Mouse (Mus musculus) intestine, postnatal 0 days (tissue): Measurements from ENCODE around the gene Calr3. TPM values are rescaled to one million over a fixed set of nuclear protein-coding genes. Genes with fewer than 3 reads are reported as not detected.

Experiments used
- ATAC-seq: fragments of 200-750 bp; cut with Nextera tagmentation; 2 replicates; pipeline ENCODE4 v1.8.0; 2017; ENCODE audit warnings: mild to moderate bottlenecking, moderate TSS enrichment, moderate library complexity
- H3K27ac ChIP-seq: fragments of 300-500 bp; sonication (generic); 2 replicates; pipeline ENCODE4 v1.5.1; 2014; ENCODE audit warnings: mild to moderate bottlenecking, low read depth, low read length, moderate library complexity
- H3K27me3 ChIP-seq: fragments of 300-500 bp; sonication (generic); replicated peaks from 2 replicates; pipeline ENCODE4 v1.6.1; 2014; ENCODE audit warnings: low read length, mixed read lengths; ENCODE audit not compliant: control insufficient read depth, insufficient read depth
- H3K36me3 ChIP-seq: fragments of 300-500 bp; sonication (generic); 2 replicates; pipeline ENCODE4 v1.6.1; 2014; ENCODE audit warnings: mild to moderate bottlenecking, moderate library complexity; ENCODE audit not compliant: control insufficient read depth, insufficient read depth
- H3K4me1 ChIP-seq: fragments of 300-500 bp; sonication (generic); replicated peaks from 2 replicates; pipeline ENCODE4 v1.6.1; 2014; ENCODE audit warnings: antibody characterized with exemption, low read length, mixed read lengths; ENCODE audit not compliant: control insufficient read depth, insufficient read depth
- H3K4me2 ChIP-seq: fragments of 300-500 bp; sonication (generic); replicated peaks from 2 replicates; pipeline ENCODE4 v1.6.1; 2014; ENCODE audit warnings: low read depth, mild to moderate bottlenecking, moderate library complexity
- H3K4me3 ChIP-seq: fragments of 300-500 bp; sonication (generic); 2 replicates; pipeline ENCODE4 v1.5.1; 2014; ENCODE audit warnings: low read depth, low read length
- H3K9ac ChIP-seq: fragments of 300-500 bp; sonication (generic); 2 replicates; pipeline ENCODE4 v1.6.1; 2014; ENCODE audit warnings: mild to moderate bottlenecking, low read depth, low read length
- H3K9me3 ChIP-seq: fragments of 300-500 bp; sonication (generic); 2 replicates; pipeline ENCODE4 v1.6.1; 2016; ENCODE audit warnings: mixed run types; ENCODE audit not compliant: control insufficient read depth
- CTCF ChIP-seq: sonication (generic); IDR thresholded peaks from 2 replicates; pipeline ENCODE4 v1.5.1; 2016; ENCODE audit warnings: low read depth, mild to moderate bottlenecking, control low read depth, antibody characterized with exemption, moderate library complexity
- WGBS: fragments of 180-500 bp; shearing (Covaris S2); extraction: QIAGEN DNeasy Blood & Tissue Kit; methylation state at CpG from one replicate; pipeline ENCODE4 v1.1.7; 2014; 5-methylcytosine and 5-hydroxymethylcytosine counted together
- polyA plus RNA-seq: library from polyadenylated mRNA; unstranded; fragments of >200 nt; fragmentation: Nextera tagmentation; extraction: Ambion mirVana; gene quantifications from 2 replicates; pipeline ENCODE4 v1.2.1, GENCODE M21; 2015

Calr3 gene
- polyA plus RNA-seq, 1 experiment from 2014 or later: 0.55 TPM

DNA sequence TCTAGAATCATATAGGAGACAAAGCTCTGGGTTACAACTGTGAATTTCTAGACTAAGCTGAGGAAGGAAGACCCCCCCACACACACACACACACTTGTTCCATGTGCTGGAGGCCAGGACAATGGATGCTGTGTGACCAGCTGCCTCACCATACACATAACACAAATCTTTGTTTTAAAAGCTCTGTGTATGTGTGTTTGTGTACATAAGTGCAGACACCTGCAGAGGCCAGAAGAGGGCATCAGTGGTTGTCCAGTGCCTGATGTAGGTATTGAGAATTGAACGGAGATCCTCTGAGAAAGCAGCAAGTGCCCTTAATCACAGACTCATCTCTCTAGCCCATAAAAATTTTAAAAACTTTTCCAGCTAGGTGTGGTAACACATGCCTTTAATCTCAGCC, 20.7 kb downstream of the Calr3 start:
- H3K9ac ChIP-seq: no peak overlapping the region
- ATAC-seq: no peak
- no peak overlapping the region for H3K27ac ChIP-seq
- peaks cover 3% of the 10 kb centered on the region; the same call in 1 of the 2 replicates for H3K4me1 ChIP-seq
- TF ChIP-seq CTCF: peak; percentile 62
- 55% methylated on average over 1 of the region's 1 CpGs for WGBS
- no peaks in the 10 kb centered on the region for H3K27me3 ChIP-seq
- no peak overlapping the region for H3K4me3 ChIP-seq
- H3K4me2 ChIP-seq: no peak overlapping the region
- H3K9me3 ChIP-seq: no peaks in the 10 kb centered on the region
- no peaks in the 10 kb centered on the region; the same call in 1 of the 2 replicates for H3K36me3 ChIP-seq

- Histone ChIP-seq H3K9me3 (no peaks in the 10 kb centered on the region), H3K27ac (peak within 1 kb of the TSS; percentile 84), H3K4me1 (peaks cover 3% of the 10 kb centered on the region; the same call in 1 of the 2 replicates), H3K4me2 (peak within 1 kb of the TSS; percentile 88), H3K36me3 (no peaks in the 10 kb centered on the region; the same call in 1 of the 2 replicates), H3K4me3 (peak within 1 kb of the TSS; percentile 81), H3K27me3 (no peaks in the 10 kb centered on the region), H3K9ac (peak within 1 kb of the TSS; percentile 80)
- WGBS: 1% methylated on average over 48 of the region's 48 CpGs
- ATAC-seq: peak; percentile 96
- TF ChIP-seq CTCF: no peak
Observed at GRCm38 (mm10) chr8:72421362-72422335, 22.0 kb downstream of the Calr3 start, which contains the start of gene Eps15l1. Gene Eps15l1, minus strand, starts transcription at chr8:72421460.

DNA sequence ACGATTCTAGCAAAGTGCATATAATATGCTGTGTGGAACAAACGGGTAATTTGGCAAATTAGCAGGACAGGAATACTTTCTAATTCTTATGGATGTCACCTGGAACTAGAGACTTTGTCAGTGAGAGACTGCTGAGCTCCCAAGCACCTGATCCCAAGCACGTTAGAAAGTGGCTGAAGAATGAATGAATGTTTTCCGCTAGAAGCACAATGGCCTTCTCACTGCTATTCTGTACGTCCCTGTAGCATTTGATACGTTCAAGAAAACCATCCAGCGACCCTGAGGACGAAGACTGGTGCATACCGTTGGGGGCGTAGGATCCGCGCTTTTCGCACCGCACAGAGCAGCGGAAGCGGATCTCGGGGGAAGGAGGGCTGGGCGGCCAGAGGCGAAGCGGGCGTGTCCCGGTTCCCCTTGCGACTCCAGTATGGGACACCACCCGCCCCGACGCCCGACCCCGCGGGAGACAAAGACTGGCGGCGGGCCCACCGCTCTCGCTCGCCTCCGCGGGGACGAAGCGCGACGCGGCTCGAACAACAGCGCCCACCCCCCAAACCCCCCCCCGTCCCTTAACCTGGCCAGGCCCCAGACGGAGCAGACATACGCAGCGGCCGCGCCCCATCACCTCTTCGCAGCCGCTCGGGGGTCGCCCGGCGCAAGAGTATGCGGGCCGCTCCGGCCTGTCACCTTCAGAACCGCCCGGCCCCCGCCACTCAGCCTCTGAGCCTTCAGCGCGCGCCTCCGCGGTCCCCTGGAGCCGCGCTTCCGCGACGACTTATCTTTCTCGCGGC, 22.9 kb downstream of the Calr3 start:
- no peaks in the 10 kb centered on the region; the same call in 1 of the 2 replicates for H3K36me3 ChIP-seq
- peak overlapping the region; percentile 88 for H3K4me2 ChIP-seq
- no peaks in the 10 kb centered on the region for H3K27me3 ChIP-seq
- H3K27ac ChIP-seq: peak overlapping the region; percentile 84
- H3K4me1 ChIP-seq: peaks cover 3% of the 10 kb centered on the region; the same call in 1 of the 2 replicates
- H3K9ac ChIP-seq: peak overlapping the region; percentile 80
- 1% methylated on average over 68 of the region's 73 CpGs for WGBS
- H3K4me3 ChIP-seq: peak overlapping the region; percentile 81
- TF ChIP-seq CTCF: no peak
- peak; percentile 19 for ATAC-seq
- H3K9me3 ChIP-seq: no peaks in the 10 kb centered on the region

GRCm38 (mm10) chr8:72418073-72418472, 25.6 kb downstream of the Calr3 start:
- no peak overlapping the region for H3K27ac ChIP-seq
- 87% methylated on average over 4 of the region's 4 CpGs for WGBS
- no peak overlapping the region for H3K4me3 ChIP-seq
- peaks cover 6% of the 10 kb centered on the region; the same call in 1 of the 2 replicates for H3K4me1 ChIP-seq
- H3K27me3 ChIP-seq: no peaks in the 10 kb centered on the region
- no peaks in the 10 kb centered on the region for H3K9me3 ChIP-seq
- no peak overlapping the region for H3K9ac ChIP-seq
- H3K4me2 ChIP-seq: no peak overlapping the region
- H3K36me3 ChIP-seq: no peaks in the 10 kb centered on the region; the same call in 1 of the 2 replicates
- TF ChIP-seq CTCF: no peak
- no peak for ATAC-seq

- Histone ChIP-seq H3K9ac (no peak overlapping the region), H3K4me3 (no peak overlapping the region), H3K9me3 (no peaks in the 10 kb centered on the region), H3K36me3 (no peaks in the 10 kb centered on the region; the same call in 1 of the 2 replicates), H3K27me3 (no peaks in the 10 kb centered on the region), H3K27ac (no peak overlapping the region), H3K4me1 (peaks cover 13% of the 10 kb centered on the region; the same call in 1 of the 2 replicates), H3K4me2 (no peak overlapping the region)
- no peak for ATAC-seq
- no peak for TF ChIP-seq CTCF
- 64% methylated on average over 2 of the region's 2 CpGs for WGBS
Observed at GRCm38 (mm10) chr8:72415252-72415651, 28.4 kb downstream of the Calr3 start.
